Mouse (Mus musculus) hindbrain, embryonic 10.5 days (tissue): Measurements from ENCODE around the gene Fdps. TPM values are rescaled to one million over a fixed set of nuclear protein-coding genes. Genes with fewer than 3 reads are reported as not detected.

Source experiments
- DNase-seq: peaks from one replicate; pipeline ENCODE4 v3.0.0-alpha.2; 2017; ENCODE audit warnings: low spot score
- H3K27ac ChIP-seq: fragments of 300-500 bp; sonication (generic); 2 replicates; pipeline ENCODE4 v1.5.1; 2016; ENCODE audit warnings: mild to moderate bottlenecking, moderate library complexity
- H3K27me3 ChIP-seq: fragments of 300-500 bp; sonication (generic); 2 replicates; pipeline ENCODE4 v1.6.1; 2016; ENCODE audit warnings: mild to moderate bottlenecking; ENCODE audit not compliant: poor library complexity, insufficient read depth, severe bottlenecking
- H3K36me3 ChIP-seq: fragments of 300-500 bp; sonication (generic); 2 replicates; pipeline ENCODE4 v1.6.1; 2016; ENCODE audit warnings: mild to moderate bottlenecking, moderate library complexity
- H3K4me1 ChIP-seq: fragments of 300-500 bp; sonication (generic); replicated peaks from 2 replicates; pipeline ENCODE4 v1.6.1; 2016; ENCODE audit warnings: mild to moderate bottlenecking
- H3K4me3 ChIP-seq: fragments of 300-500 bp; sonication (generic); 2 replicates; pipeline ENCODE4 v1.5.1; 2016; ENCODE audit warnings: mild to moderate bottlenecking, moderate library complexity
- H3K9me3 ChIP-seq: fragments of 300-500 bp; sonication (generic); 2 replicates; pipeline ENCODE4 v1.6.1; 2016; ENCODE audit warnings: mild to moderate bottlenecking, moderate library complexity
- WGBS: fragments of 180-500 bp; shearing (Covaris S2); methylation state at CpG from one replicate; pipeline ENCODE4 v1.1.7; 2016; 5-methylcytosine and 5-hydroxymethylcytosine counted together
- polyA plus RNA-seq: library from polyadenylated mRNA; unstranded; fragments of >200 nt; fragmentation: Nextera tagmentation; extraction: Ambion mirVana; gene quantifications from 2 replicates; pipeline ENCODE4 v1.2.1, GENCODE M21; 2016

The Fdps gene
- 383 and 460 TPM in 2 replicates for polyA plus RNA-seq

DNA sequence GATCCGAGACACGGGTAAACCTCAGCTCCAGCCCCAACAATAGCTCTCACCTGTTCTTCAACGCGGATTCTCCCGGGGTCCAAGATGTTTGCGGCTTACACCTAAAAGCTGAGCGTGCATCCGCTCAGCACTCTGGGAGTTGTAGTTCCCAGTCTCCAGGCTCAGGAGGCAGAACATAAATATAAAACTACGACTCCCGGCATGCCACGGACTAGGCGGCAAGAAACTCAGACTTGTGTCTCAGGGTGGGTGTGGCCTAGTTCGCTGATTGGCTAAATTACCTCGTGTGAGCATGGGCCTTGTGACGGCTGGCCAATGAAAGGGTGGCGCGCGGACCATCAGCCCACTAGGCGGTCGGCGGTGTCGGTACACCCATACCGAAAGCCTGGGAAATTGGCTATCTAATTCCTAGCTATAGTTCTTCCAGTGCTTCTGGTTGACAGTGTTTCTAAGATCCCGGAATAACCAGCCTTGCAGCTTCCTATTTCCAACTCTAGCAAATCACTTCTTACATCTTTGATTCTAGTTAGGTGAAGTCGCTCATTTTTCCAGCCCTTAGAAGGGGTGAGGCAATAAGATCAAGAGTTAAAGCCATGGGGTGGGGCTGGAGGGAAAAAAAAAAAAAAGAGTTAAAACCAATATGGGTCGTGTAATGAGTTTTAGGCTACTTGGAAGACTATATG lies at the start of gene Fdps:
Fdps (minus strand) TSS at position 148 of the 683 bp plus-strand sequence.
- Histone ChIP-seq H3K9me3 (no peaks in the 10 kb centered on the region), H3K4me1 (peaks cover 41% of the 10 kb centered on the region), H3K36me3 (peaks cover 35% of the 10 kb centered on the region), H3K27ac (peak within 1 kb of the TSS; percentile 91), H3K4me3 (peak within 1 kb of the TSS; percentile 88), H3K27me3 (no peaks in the 10 kb centered on the region)
- WGBS = under 1% methylated on average over 26 of the region's 26 CpGs
- DNase-seq = peak; percentile 95

DNA sequence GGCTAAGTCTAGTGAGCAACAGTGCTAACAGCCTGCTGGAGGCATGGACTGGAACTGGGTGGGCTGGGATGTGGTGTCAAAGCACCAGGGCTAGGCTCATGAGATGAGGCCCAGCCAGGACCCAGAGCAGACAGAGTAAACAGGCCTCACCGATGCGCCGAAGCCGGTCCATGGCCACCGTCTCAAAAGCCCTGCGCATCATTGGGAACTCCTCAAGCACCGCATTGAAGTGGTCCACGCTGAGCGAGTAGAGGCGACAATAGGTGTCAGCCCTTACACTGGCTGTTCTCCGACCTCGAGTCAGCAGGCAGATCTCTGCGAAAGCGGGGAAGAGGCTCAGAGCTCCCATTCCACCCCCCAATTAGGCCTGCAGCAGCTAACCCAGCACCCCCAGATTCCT lies 46.8 kb upstream of the Fdps start:
- peaks cover 25% of the 10 kb centered on the region for H3K4me1 ChIP-seq
- H3K4me3 ChIP-seq = peak overlapping the region; percentile 40; the same call in 1 of the 2 replicates
- DNase-seq = no peak
- 67% methylated on average over 14 of the region's 14 CpGs for WGBS
- H3K9me3 ChIP-seq = no peaks in the 10 kb centered on the region
- peaks cover 13% of the 10 kb centered on the region; the same call in 1 of the 2 replicates for H3K36me3 ChIP-seq
- H3K27me3 ChIP-seq = peaks cover 68% of the 10 kb centered on the region
- H3K27ac ChIP-seq = no peak overlapping the region

DNA sequence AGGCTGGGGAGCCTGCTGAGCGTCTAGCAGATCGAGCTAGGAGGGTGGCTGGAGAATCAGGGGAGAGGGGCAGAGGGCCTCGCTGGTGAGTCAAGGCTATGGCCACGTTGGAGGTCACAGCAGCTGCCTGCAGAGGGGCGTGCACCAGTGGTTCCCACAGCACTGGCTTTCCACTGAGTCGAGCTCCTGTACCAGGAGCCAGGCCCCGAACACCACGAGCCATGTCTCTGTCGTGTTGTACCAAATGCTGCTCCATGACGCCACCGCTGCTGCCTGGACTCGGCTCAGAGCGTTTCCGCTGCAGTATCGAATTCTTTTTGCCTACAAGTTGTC lies 46.2 kb upstream of the Fdps start:
- H3K4me3 ChIP-seq = peak overlapping the region; percentile 40
- no peaks in the 10 kb centered on the region for H3K9me3 ChIP-seq
- WGBS = 10% methylated on average over 15 of the region's 15 CpGs
- no peak for DNase-seq
- peaks cover 13% of the 10 kb centered on the region; the same call in 1 of the 2 replicates for H3K36me3 ChIP-seq
- peaks cover 25% of the 10 kb centered on the region for H3K4me1 ChIP-seq
- peaks cover 68% of the 10 kb centered on the region for H3K27me3 ChIP-seq
- H3K27ac ChIP-seq = peak overlapping the region; percentile 59

DNA sequence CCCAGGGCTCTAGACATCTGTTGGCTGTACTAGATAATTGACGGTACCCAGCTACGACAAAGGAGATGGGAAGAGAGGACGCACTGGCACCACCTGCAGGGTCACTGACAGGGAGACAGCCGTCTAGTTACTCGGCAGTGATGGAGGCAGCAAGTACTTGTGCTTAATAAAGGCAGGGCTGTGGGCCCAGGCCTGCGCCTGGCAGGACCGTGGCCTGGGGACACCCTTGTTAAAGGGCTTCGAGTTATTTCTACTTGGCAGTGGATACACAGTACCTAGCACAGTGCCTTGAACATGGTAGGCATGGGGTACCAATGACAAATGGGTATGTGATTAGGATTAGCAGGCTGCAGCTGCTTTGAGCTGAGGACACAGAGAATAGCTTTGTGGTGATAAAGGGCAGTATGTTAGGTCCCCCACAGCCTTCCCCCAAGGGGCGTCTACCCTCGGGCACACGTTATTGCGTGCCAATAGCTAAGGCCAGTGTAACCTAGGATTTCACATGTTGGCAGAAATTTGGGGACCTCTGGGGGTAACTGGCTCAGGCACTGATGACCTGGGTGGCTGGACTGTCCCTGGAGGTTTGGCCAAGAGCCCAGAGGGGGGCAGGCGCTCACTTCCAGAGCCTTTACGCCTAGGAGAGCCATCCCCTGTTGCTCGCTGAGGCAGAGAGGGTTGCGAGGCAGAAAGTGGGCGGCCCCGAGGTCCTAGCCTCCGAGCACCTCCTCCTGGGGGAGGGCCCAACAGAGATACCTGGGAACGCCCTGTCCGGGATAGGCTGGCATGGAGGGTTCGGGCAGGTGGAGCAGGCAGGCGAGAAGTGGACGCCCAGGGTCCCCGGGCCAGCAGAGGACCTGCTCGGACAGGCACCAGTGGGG lies 45.6 kb upstream of the Fdps start:
- peaks cover 64% of the 10 kb centered on the region for H3K27me3 ChIP-seq
- H3K27ac ChIP-seq = peak overlapping the region; percentile 59
- WGBS = 21% methylated on average over 26 of the region's 26 CpGs
- no peak for DNase-seq
- H3K9me3 ChIP-seq = no peaks in the 10 kb centered on the region
- peak overlapping the region; percentile 40 for H3K4me3 ChIP-seq
- peaks cover 25% of the 10 kb centered on the region for H3K4me1 ChIP-seq
- H3K36me3 ChIP-seq = peaks cover 9% of the 10 kb centered on the region; the same call in 1 of the 2 replicates

DNA sequence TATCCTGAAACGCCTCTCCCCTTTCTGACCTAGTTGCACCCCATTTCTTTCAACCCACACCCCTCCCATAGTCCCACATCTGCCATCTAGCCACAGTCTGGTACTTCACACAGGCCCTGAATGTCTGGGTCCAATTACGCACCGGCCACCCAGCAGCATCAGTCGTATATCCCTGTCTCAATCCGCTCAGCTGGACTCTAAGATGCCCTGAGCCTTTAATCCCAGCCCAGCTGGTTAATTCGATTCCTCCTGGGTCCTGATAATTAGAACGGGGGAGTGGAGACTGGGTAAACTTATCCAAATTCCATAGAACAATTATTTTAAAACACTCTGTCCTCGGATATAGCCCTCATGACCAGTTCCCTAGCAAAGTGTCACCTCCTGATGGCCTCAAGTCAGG lies 43.8 kb upstream of the Fdps start:
- WGBS = 66% methylated on average over 8 of the region's 8 CpGs
- no peak for DNase-seq
- H3K4me3 ChIP-seq = no peak overlapping the region
- H3K9me3 ChIP-seq = no peaks in the 10 kb centered on the region
- peaks cover 53% of the 10 kb centered on the region for H3K27me3 ChIP-seq
- H3K27ac ChIP-seq = no peak overlapping the region
- no peaks in the 10 kb centered on the region for H3K36me3 ChIP-seq
- H3K4me1 ChIP-seq = peaks cover 25% of the 10 kb centered on the region

DNA sequence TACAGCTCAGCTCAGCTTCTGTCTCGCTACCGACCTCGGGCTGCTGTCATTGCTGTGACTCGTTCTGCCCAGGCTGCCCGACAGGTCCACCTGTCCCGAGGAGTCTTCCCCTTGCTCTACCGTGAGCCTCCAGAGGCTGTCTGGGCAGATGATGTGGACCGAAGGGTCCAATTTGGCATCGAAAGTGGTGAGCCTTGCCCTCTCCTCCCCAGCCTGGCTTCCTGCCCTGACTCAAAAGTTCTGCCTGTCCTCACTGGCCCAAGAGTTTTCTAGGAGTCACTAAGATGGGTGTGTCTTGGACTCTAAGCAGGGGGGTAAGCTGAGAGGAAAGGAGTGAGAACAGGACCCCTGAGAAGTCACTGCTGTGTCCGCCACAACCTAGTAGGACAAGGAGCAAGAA lies 43.1 kb upstream of the Fdps start:
- no peak overlapping the region for H3K27ac ChIP-seq
- peaks cover 25% of the 10 kb centered on the region for H3K4me1 ChIP-seq
- peaks cover 45% of the 10 kb centered on the region for H3K27me3 ChIP-seq
- H3K9me3 ChIP-seq = no peaks in the 10 kb centered on the region
- 83% methylated on average over 10 of the region's 10 CpGs for WGBS
- no peak overlapping the region for H3K4me3 ChIP-seq
- no peak for DNase-seq
- H3K36me3 ChIP-seq = no peaks in the 10 kb centered on the region

DNA sequence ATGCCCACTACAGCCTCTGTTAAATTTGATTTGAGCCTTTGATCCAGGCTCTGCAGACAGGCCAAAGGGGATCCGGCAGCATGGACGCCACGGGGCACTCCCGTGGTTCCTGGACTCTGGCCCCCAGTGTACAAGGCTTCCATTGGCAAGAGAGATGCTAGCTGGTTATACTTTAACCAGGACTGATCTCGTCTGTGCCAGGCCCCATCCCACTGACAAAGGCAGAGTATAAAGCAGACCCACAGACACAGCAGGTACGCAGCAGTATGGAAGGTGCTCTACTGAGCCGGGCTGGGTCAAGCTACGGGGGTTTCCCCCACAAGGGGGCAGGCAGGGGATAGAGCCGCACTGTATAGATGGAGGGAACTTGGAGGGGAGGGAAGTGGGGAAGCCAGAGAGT lies 34.6 kb upstream of the Fdps start:
- Histone ChIP-seq H3K27ac (peak overlapping the region; percentile 62), H3K27me3 (peaks cover 24% of the 10 kb centered on the region; the same call in 1 of the 2 replicates), H3K36me3 (no peaks in the 10 kb centered on the region), H3K4me3 (peak overlapping the region; percentile 28), H3K4me1 (peaks cover 14% of the 10 kb centered on the region), H3K9me3 (no peaks in the 10 kb centered on the region)
- DNase-seq = no peak
- WGBS = 43% methylated on average over 9 of the region's 9 CpGs

DNA sequence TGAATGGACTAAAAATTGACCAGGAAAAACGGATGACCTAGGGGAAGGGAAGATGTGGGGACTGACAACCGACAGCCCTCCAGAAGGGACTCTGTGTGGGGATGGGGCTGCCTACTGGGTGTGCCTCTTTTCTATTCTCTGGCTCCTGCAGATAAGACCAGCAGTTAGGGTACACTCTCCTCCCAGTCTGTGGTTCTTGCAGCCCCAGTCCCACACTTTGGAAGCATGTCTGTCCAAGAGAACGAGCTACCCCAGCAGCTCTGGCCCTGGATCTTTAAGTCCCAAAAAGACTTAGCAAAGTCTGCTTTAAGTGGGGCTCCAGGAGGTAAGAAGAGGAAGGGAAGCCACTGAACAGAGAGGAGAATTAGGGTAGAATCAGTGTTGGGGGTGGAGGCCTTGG lies 34.2 kb upstream of the Fdps start, which contains the start of gene Pklr:
Pklr (plus strand) TSS at position 185 of the 400 bp plus-strand sequence.
- DNase-seq = no peak
- H3K36me3 ChIP-seq = no peaks in the 10 kb centered on the region
- peaks cover 24% of the 10 kb centered on the region; the same call in 1 of the 2 replicates for H3K27me3 ChIP-seq
- peaks cover 14% of the 10 kb centered on the region for H3K4me1 ChIP-seq
- peak within 1 kb of the TSS; percentile 62 for H3K27ac ChIP-seq
- H3K9me3 ChIP-seq = no peaks in the 10 kb centered on the region
- WGBS = 61% methylated on average over 3 of the region's 3 CpGs
- H3K4me3 ChIP-seq = peak within 1 kb of the TSS; percentile 28

DNA sequence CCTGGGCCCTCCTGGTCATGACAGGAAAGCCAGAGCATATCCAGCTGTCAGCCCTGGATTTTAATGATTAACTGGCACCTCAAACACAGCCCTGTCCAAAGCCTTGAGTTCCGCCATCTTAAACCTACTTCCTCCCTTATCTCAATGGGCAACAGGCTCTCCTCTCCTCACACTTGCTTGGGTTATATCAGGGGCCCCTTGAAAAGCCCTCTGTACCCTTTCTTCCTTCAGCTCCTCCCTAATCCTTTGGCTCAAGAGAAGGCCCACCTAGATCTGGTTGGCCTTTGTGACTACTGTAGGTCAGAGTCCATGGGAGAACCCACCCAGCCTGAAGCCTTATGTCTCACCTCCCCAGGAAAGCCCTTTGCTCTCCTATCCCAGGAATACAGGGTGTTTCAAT lies 32.0 kb upstream of the Fdps start:
- WGBS = 97% methylated on average over 1 of the region's 1 CpGs
- H3K27ac ChIP-seq = no peak overlapping the region
- H3K9me3 ChIP-seq = no peaks in the 10 kb centered on the region
- H3K36me3 ChIP-seq = no peaks in the 10 kb centered on the region
- H3K4me3 ChIP-seq = no peak overlapping the region
- no peak for DNase-seq
- peaks cover 26% of the 10 kb centered on the region; the same call in 1 of the 2 replicates for H3K27me3 ChIP-seq
- peaks cover 16% of the 10 kb centered on the region for H3K4me1 ChIP-seq

DNA sequence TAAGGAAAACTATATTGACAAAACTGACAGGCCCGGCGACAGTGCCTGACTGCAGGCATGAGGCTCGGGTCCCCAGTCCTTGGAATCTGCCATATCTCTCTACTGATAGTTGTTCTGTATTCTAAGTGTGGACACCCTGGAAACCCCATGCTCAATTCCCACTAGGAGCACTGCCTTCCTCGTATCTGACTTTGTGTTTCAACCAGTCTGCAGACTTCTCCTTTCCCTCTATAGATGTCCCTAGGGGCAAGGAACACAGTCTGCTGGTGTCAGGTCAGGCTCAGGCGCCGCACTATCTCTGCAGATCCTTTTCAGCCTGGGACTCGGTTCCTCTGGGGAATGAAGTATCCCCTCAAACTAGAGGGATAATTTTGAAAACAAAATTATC lies 31.3 kb upstream of the Fdps start:
- no peaks in the 10 kb centered on the region for H3K9me3 ChIP-seq
- peaks cover 16% of the 10 kb centered on the region for H3K4me1 ChIP-seq
- 81% methylated on average over 7 of the region's 7 CpGs for WGBS
- no peaks in the 10 kb centered on the region for H3K36me3 ChIP-seq
- DNase-seq = no peak
- no peak overlapping the region for H3K27ac ChIP-seq
- H3K4me3 ChIP-seq = no peak overlapping the region
- H3K27me3 ChIP-seq = peaks cover 26% of the 10 kb centered on the region; the same call in 1 of the 2 replicates

DNA sequence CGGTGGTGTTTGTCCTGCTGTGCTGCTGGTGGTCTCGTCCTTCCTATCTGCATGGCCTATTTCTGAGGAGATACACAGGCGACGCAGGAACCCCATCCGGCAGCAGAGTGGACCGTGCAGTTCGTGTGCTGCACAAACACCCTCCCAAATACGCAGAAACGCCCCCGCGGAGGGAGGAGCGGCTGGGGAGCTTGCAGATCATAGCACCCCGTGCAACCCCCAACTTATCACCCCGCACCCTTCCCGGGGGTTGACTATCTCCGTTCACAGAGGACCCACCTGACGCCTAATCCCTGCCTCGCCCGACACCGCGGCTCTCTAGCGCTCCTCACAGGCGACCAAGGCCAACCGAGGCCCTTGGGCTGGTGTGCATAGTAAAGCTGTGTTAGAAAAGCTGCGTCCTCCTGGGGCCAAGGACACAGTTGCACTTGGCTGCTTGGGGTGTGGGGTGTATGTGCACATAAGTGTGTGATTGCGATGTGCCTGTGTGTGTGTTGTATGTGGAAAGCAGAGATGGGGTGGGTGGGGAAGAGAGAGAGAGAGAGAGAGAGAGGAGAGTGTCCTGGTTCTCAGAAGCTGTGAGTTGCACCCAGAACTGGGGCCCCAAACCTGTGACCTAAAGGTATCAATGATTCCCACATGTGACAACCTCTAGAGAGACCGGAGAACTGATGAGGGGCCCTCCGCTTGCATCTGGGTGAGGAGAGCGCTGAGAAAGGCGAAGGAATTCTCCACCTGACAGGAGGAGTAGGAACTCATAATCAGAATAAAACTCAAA lies 30.7 kb upstream of the Fdps start:
- 16% methylated on average over 30 of the region's 30 CpGs for WGBS
- Histone ChIP-seq H3K27me3 (peaks cover 26% of the 10 kb centered on the region; the same call in 1 of the 2 replicates), H3K4me1 (peaks cover 16% of the 10 kb centered on the region), H3K9me3 (no peaks in the 10 kb centered on the region), H3K27ac (peak overlapping the region; percentile 60), H3K36me3 (no peaks in the 10 kb centered on the region), H3K4me3 (peak overlapping the region; percentile 49)
- peak; percentile 29 for DNase-seq

DNA sequence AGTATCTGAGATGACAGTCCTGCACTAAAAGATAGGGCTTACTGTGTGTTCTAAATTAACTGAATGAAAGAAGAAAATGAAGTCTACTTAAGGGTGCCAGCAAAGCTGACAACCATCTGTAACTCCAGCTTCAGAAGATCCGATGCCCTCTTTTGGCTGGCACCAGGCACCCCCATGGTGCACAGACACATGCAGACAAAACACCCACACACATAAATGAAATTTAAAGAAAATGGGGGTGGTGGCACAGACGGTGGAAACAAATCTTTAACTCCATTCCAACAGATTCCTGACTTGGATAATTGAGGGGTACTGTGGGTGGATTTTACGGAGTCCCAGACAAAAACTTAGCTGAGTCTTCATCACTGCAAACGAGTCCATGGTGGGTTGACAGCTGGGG lies 30.1 kb upstream of the Fdps start:
- H3K27ac ChIP-seq = peak overlapping the region; percentile 60; the same call in 1 of the 2 replicates

More for the DNA sequence above, 30.1 kb upstream of the Fdps start:
- no peaks in the 10 kb centered on the region for H3K9me3 ChIP-seq
- peaks cover 26% of the 10 kb centered on the region; the same call in 1 of the 2 replicates for H3K27me3 ChIP-seq
- H3K4me1 ChIP-seq = peaks cover 16% of the 10 kb centered on the region
- no peaks in the 10 kb centered on the region for H3K36me3 ChIP-seq
- WGBS = 41% methylated on average over 4 of the region's 4 CpGs
- peak overlapping the region; percentile 49 for H3K4me3 ChIP-seq
- DNase-seq = no peak
